In genomic region chr7:24610879-24611494, GRCm38 (mm10) we compare ENCODE assay signal across 8 mouse cellular contexts. TPM values are rescaled to one million over a fixed set of nuclear protein-coding genes. Genes with fewer than 3 reads are reported as not detected.
A peak's percentile ranks its signal among the peaks of the same experiment; 100 is the strongest.
DNase-seq lines count a peak whose midpoint lies in the region; ATAC-seq and TF ChIP-seq lines count a peak whose summit lies in the region.

No protein-coding gene starts in this region.

- peak overlapping the region; percentile 31 for H3K9ac ChIP-seq in embryonic facial prominence, embryonic 15.5 days
- peak overlapping the region; percentile 61 for H3K9ac ChIP-seq in heart, embryonic 13.5 days
- peak overlapping the region; percentile 71 for H3K9ac ChIP-seq in kidney, embryonic 16.5 days (replicated peaks; ENCODE audit: low read length)
- H3K9ac ChIP-seq in lung, postnatal 0 days (replicated peaks; ENCODE audit: low read depth) = peak overlapping the region; percentile 29

- peak overlapping the region; percentile 74 for H3K27ac ChIP-seq in embryonic facial prominence, embryonic 15.5 days (replicated peaks)
- H3K27ac ChIP-seq in heart, embryonic 13.5 days (replicated peaks) = no peak overlapping the region
- peak overlapping the region; percentile 59; the same call in 1 of the 2 replicates for H3K27ac ChIP-seq in kidney, embryonic 16.5 days (ENCODE audit: low read length)
- H3K27ac ChIP-seq in lung, postnatal 0 days (ENCODE audit: low read length) = peak overlapping the region; percentile 71
- no peak overlapping the region for H3K27ac ChIP-seq in olfactory bulb, adult 2 months (ENCODE audit: insufficient read depth, low read depth, low read length)

- intact Hi-C loops in left cerebral cortex, postnatal 14 days (cut with DNase I) = no loop called here

- 0 out of 2 replicates have a peak, but pooled peaks have one; percentile 20 for ATAC-seq in embryonic facial prominence, embryonic 15.5 days (ENCODE audit: insufficient number of reproducible peaks, low FRiP score, low TSS enrichment, low read depth)
- peak; percentile 57; the same call in 1 of the 2 replicates for ATAC-seq in heart, embryonic 13.5 days (ENCODE audit: extremely low read depth, insufficient number of reproducible peaks, low FRiP score, low TSS enrichment)
- peak; percentile 64 for ATAC-seq in kidney, embryonic 16.5 days (ENCODE audit: low FRiP score, low TSS enrichment)
- peak; percentile 86 for ATAC-seq in lung, postnatal 0 days

- H3K27me3 ChIP-seq in embryonic facial prominence, embryonic 15.5 days = peaks cover 39% of the 10 kb centered on the region
- H3K27me3 ChIP-seq in heart, embryonic 13.5 days (replicated peaks) = peaks cover 65% of the 10 kb centered on the region
- H3K27me3 ChIP-seq in kidney, embryonic 16.5 days (ENCODE audit: insufficient read depth, low read length) = peaks cover 43% of the 10 kb centered on the region
- H3K27me3 ChIP-seq in lung, postnatal 0 days (replicated peaks; ENCODE audit: insufficient read depth, low read length) = peaks cover 11% of the 10 kb centered on the region; the same call in 1 of the 2 replicates

- TF ChIP-seq POLR2A in olfactory bulb, adult 2 months (IDR thresholded peaks at IDR 0.05; ENCODE audit: insufficient read depth, low read depth, low read length) = no peak

- H3K4me1 ChIP-seq in embryonic facial prominence, embryonic 15.5 days = peaks cover 32% of the 10 kb centered on the region
- peaks cover 27% of the 10 kb centered on the region for H3K4me1 ChIP-seq in heart, embryonic 13.5 days
- peaks cover 26% of the 10 kb centered on the region for H3K4me1 ChIP-seq in kidney, embryonic 16.5 days (ENCODE audit: insufficient read depth, low read length)
- H3K4me1 ChIP-seq in lung, postnatal 0 days (ENCODE audit: insufficient read depth, low read depth, low read length) = peaks cover 8% of the 10 kb centered on the region; the same call in 1 of the 2 replicates
- H3K4me1 ChIP-seq in olfactory bulb, adult 2 months (ENCODE audit: control insufficient read depth, insufficient read depth, low read length) = peaks cover 19% of the 10 kb centered on the region

- no peaks in the 10 kb centered on the region for H3K9me3 ChIP-seq in embryonic facial prominence, embryonic 15.5 days (replicated peaks)
- no peaks in the 10 kb centered on the region for H3K9me3 ChIP-seq in heart, embryonic 13.5 days
- H3K9me3 ChIP-seq in kidney, embryonic 16.5 days (ENCODE audit: low read length) = no peaks in the 10 kb centered on the region
- no peaks in the 10 kb centered on the region for H3K9me3 ChIP-seq in lung, postnatal 0 days (ENCODE audit: low read length)

- no peak for TF ChIP-seq CTCF in lung, postnatal 0 days (IDR thresholded peaks at IDR 0.05)
- TF ChIP-seq CTCF in olfactory bulb, adult 2 months (IDR thresholded peaks at IDR 0.05; ENCODE audit: insufficient read depth, low read depth, low read length) = no peak

- H3K36me3 ChIP-seq in embryonic facial prominence, embryonic 15.5 days = no peaks in the 10 kb centered on the region
- H3K36me3 ChIP-seq in heart, embryonic 13.5 days = no peaks in the 10 kb centered on the region
- H3K36me3 ChIP-seq in kidney, embryonic 16.5 days (ENCODE audit: insufficient read depth, low read length) = no peaks in the 10 kb centered on the region
- H3K36me3 ChIP-seq in lung, postnatal 0 days (ENCODE audit: insufficient read depth, low read length) = no peaks in the 10 kb centered on the region

- H3K4me3 ChIP-seq in embryonic facial prominence, embryonic 15.5 days (replicated peaks) = peak overlapping the region; percentile 52
- H3K4me3 ChIP-seq in heart, embryonic 13.5 days = peak overlapping the region; percentile 55
- peak overlapping the region; percentile 65 for H3K4me3 ChIP-seq in kidney, embryonic 16.5 days (ENCODE audit: low read length)
- peak overlapping the region; percentile 57 for H3K4me3 ChIP-seq in lung, postnatal 0 days (ENCODE audit: low read depth, low read length)
- H3K4me3 ChIP-seq in olfactory bulb, adult 2 months (ENCODE audit: insufficient read depth, low read depth, low read length) = peak overlapping the region; percentile 9; the same call in 1 of the 2 replicates

- H3K4me2 ChIP-seq in embryonic facial prominence, embryonic 15.5 days (replicated peaks) = peak overlapping the region; percentile 75
- H3K4me2 ChIP-seq in heart, embryonic 13.5 days = peak overlapping the region; percentile 77
- peak overlapping the region; percentile 89 for H3K4me2 ChIP-seq in kidney, embryonic 16.5 days (replicated peaks; ENCODE audit: low read depth, low read length)
- peak overlapping the region; percentile 88 for H3K4me2 ChIP-seq in lung, postnatal 0 days (replicated peaks; ENCODE audit: low read depth, low read length)

- no peak for TF ChIP-seq EP300 in lung, postnatal 0 days (IDR thresholded peaks at IDR 0.05)

- under 1% methylated on average over 36 of the region's 36 CpGs for WGBS in embryonic facial prominence, embryonic 15.5 days
- WGBS in heart, embryonic 13.5 days = 1% methylated on average over 36 of the region's 36 CpGs
- under 1% methylated on average over 36 of the region's 36 CpGs for WGBS in kidney, embryonic 16.5 days
- WGBS in lung, postnatal 0 days = 0% methylated on average over 36 of the region's 36 CpGs
- WGBS in olfactory bulb, adult 2 months = 1% methylated on average over 36 of the region's 36 CpGs

- DNase-seq in left cerebral cortex, postnatal 14 days (ENCODE audit: low spot score in 2 of 2) = peak; percentile 43 to 60
- DNase-seq in left cerebral cortex, adult 8-10 months (ENCODE audit: low spot score in 2 of 2) = no peak
- peak; percentile 91 for DNase-seq in lung, postnatal 0 days (ENCODE audit: low spot score)
- DNase-seq in thymus, postnatal 14 days = peak; percentile 97

RNA-seq across cellular contexts. Expression of gene Phldb3, which starts 0.4 kb away (rescaled TPM):
- under 1 TPM in 1 of 2 experiments, not detected in 1; 0.42 TPM for total RNA-seq in left cerebral cortex, postnatal 14 days (2021)
- under 1 TPM in 3 of 4 experiments, not detected in 1; 0.13 to 0.39 (median 0.27) TPM for total RNA-seq in left cerebral cortex, adult 8-10 months (2022)
- 1.1 and 1.4 TPM in 2 replicates for polyA plus RNA-seq in embryonic facial prominence, embryonic 15.5 days (2015; fragmentation: Nextera tagmentation; extraction: Ambion mirVana)
- polyA plus RNA-seq in heart, embryonic 13.5 days (2015; fragmentation: Nextera tagmentation; extraction: Ambion mirVana) = 0.05 TPM in 1 of 2 replicates, not detected in the other
- 0.14 and 0.22 TPM in 2 replicates for polyA plus RNA-seq in kidney, embryonic 16.5 days (2015; fragmentation: Nextera tagmentation; extraction: Ambion mirVana)
- 0.33 and 0.42 TPM in 2 replicates for polyA plus RNA-seq in lung, postnatal 0 days (2015; fragmentation: Nextera tagmentation; extraction: Ambion mirVana)
- not detected in 2 replicates for polyA plus RNA-seq in olfactory bulb, adult 2 months (2012; ENCODE audit: insufficient read depth, insufficient read length, low replicate concordance, missing spikeins)

RNA-seq across cellular contexts. Expression of gene Zfp575, which starts 23.5 kb away (rescaled TPM):
- total RNA-seq in left cerebral cortex, postnatal 14 days (2021) = 1 to 10 TPM; 6.9 to 7.2 TPM
- total RNA-seq in left cerebral cortex, adult 8-10 months (2022) = 1 to 10 TPM; 5.3 to 6.9 (median 5.7) TPM
- 6.9 and 7.9 TPM in 2 replicates for polyA plus RNA-seq in embryonic facial prominence, embryonic 15.5 days (2015; fragmentation: Nextera tagmentation; extraction: Ambion mirVana)
- polyA plus RNA-seq in heart, embryonic 13.5 days (2015; fragmentation: Nextera tagmentation; extraction: Ambion mirVana) = 0.78 and 0.88 TPM in 2 replicates
- 3.8 and 3.9 TPM in 2 replicates for polyA plus RNA-seq in kidney, embryonic 16.5 days (2015; fragmentation: Nextera tagmentation; extraction: Ambion mirVana)
- polyA plus RNA-seq in lung, postnatal 0 days (2015; fragmentation: Nextera tagmentation; extraction: Ambion mirVana) = 1.5 TPM in 2 replicates
- not detected in 2 replicates for polyA plus RNA-seq in olfactory bulb, adult 2 months (2012; ENCODE audit: insufficient read depth, insufficient read length, low replicate concordance, missing spikeins)

RNA-seq across cellular contexts. Expression of gene Ethe1, which starts 23.6 kb away (rescaled TPM):
- 10 to 100 TPM in 1 of 2 experiments, 1 to 10 TPM in 1; 9.3 to 11.3 TPM for total RNA-seq in left cerebral cortex, postnatal 14 days (2021)
- total RNA-seq in left cerebral cortex, adult 8-10 months (2022) = 10 to 100 TPM; 13.3 to 16.0 (median 15.1) TPM
- polyA plus RNA-seq in embryonic facial prominence, embryonic 15.5 days (2015; fragmentation: Nextera tagmentation; extraction: Ambion mirVana) = 27.3 and 27.8 TPM in 2 replicates
- 19.3 and 23.9 TPM in 2 replicates for polyA plus RNA-seq in heart, embryonic 13.5 days (2015; fragmentation: Nextera tagmentation; extraction: Ambion mirVana)
- 53.0 and 55.2 TPM in 2 replicates for polyA plus RNA-seq in kidney, embryonic 16.5 days (2015; fragmentation: Nextera tagmentation; extraction: Ambion mirVana)
- 13.4 and 14.5 TPM in 2 replicates for polyA plus RNA-seq in lung, postnatal 0 days (2015; fragmentation: Nextera tagmentation; extraction: Ambion mirVana)
- not detected in 2 replicates for polyA plus RNA-seq in olfactory bulb, adult 2 months (2012; ENCODE audit: insufficient read depth, insufficient read length, low replicate concordance, missing spikeins)

RNA-seq across cellular contexts. Expression of gene Lypd3, which starts 25.4 kb away (rescaled TPM):
- total RNA-seq in left cerebral cortex, postnatal 14 days (2021) = under 1 TPM; 0.48 to 0.53 TPM
- 1 to 10 TPM in 1 of 4 experiments, under 1 TPM in 3; 0.44 to 1.3 (median 0.63) TPM for total RNA-seq in left cerebral cortex, adult 8-10 months (2022)
- polyA plus RNA-seq in embryonic facial prominence, embryonic 15.5 days (2015; fragmentation: Nextera tagmentation; extraction: Ambion mirVana) = 94.6 and 109 TPM in 2 replicates
- polyA plus RNA-seq in heart, embryonic 13.5 days (2015; fragmentation: Nextera tagmentation; extraction: Ambion mirVana) = 0.09 and 0.20 TPM in 2 replicates
- polyA plus RNA-seq in kidney, embryonic 16.5 days (2015; fragmentation: Nextera tagmentation; extraction: Ambion mirVana) = 0.75 and 1.0 TPM in 2 replicates
- not detected in 2 replicates for polyA plus RNA-seq in lung, postnatal 0 days (2015; fragmentation: Nextera tagmentation; extraction: Ambion mirVana)
- polyA plus RNA-seq in olfactory bulb, adult 2 months (2012; ENCODE audit: insufficient read depth, insufficient read length, low replicate concordance, missing spikeins) = not detected in 2 replicates

Comparison
In these comparisons a context has a peak if more than half of its experiments do, and no peak if none do; other contexts are left out.
1. DNase-seq: peak in left cerebral cortex, postnatal 14 days (2 of 2), lung, postnatal 0 days (single experiment) and thymus, postnatal 14 days (single experiment); none in left cerebral cortex, adult 8-10 months (0 of 2).
2. ATAC-seq: peak in every context shown above with its lines; median percentile 86 in lung, postnatal 0 days; 64 in kidney, embryonic 16.5 days; 57 in heart, embryonic 13.5 days; 20 in embryonic facial prominence, embryonic 15.5 days.
3. H3K27ac ChIP-seq: peak in embryonic facial prominence, embryonic 15.5 days (single experiment), kidney, embryonic 16.5 days (single experiment) and lung, postnatal 0 days (single experiment); none in heart, embryonic 13.5 days (single experiment) and olfactory bulb, adult 2 months (single experiment).
4. H3K4me3 ChIP-seq: peak in every context shown above with its lines; median percentile 65 in kidney, embryonic 16.5 days; 57 in lung, postnatal 0 days; 55 in heart, embryonic 13.5 days; 52 in embryonic facial prominence, embryonic 15.5 days; 9 in olfactory bulb, adult 2 months.
5. RNA of gene Ethe1, which starts 23.6 kb away (polyA plus RNA-seq): 53.0 to 55.2 TPM in kidney, embryonic 16.5 days, 27.3 to 27.8 TPM in embryonic facial prominence, embryonic 15.5 days, 19.3 to 23.9 TPM in heart, embryonic 13.5 days and 13.4 to 14.5 TPM in lung, postnatal 0 days; not detected in olfactory bulb, adult 2 months; every median in the first group is over 10 times any median in the second.
6. Peak in every context shown above with its lines, with median percentiles within 50 percentile points of each other: H3K4me2 ChIP-seq and H3K9ac ChIP-seq.